Mouse (Mus musculus): ENCODE data around the gene Sccpdh. TPM values are rescaled to one million over a fixed set of nuclear protein-coding genes. Genes with fewer than 3 reads are reported as not detected.
"Not testable (repeated sequence)": the region's sequence is repeated elsewhere in the genome, so short reads cannot be mapped to it uniquely, and the experiment has no call there.

Gene Sccpdh
- total and polyA plus RNA-seq, 3 experiments, result 10.3 to 22.2 (median 18.9) TPM

DNA sequence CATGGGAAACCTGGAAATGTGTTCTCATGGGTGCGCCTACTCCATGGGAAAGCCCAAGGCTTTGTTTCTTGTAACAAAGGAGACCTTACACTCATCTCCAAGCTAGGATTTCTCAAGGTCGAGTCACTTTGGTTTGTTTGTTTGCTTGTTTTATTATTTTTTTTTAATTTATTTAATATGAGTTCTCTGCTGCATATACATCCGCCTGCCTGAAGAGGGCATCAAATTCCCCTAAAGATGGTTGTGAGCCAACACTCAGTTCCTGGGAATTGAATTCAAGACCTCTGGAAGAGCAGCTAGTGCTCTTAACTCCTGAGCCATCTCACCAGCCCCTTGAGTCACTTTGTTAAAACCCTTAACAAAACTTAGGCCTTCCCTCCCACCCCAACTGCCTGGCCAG lies 45.4 kb downstream of the Sccpdh start:
- Histone ChIP-seq H3K9me3 (replicated peaks; ENCODE audit: low read length) (peaks cover 2% of the 10 kb centered on the region), H3K79me2 (replicated peaks; ENCODE audit: control insufficient read depth, extremely low read depth, insufficient read depth, poor library complexity, severe bottlenecking) (no peaks in the 10 kb centered on the region), H3K4me2 (ENCODE audit: insufficient read depth, low read depth, poor library complexity, severe bottlenecking) (no peak overlapping the region), H3K36me3 (replicated peaks in 1 of 2; ENCODE audit: control insufficient read depth in 1 of 2, insufficient read depth in 1 of 2, low read length in 1 of 2) (no peaks in the 10 kb centered on the region), H3K4me1 (ENCODE audit: control insufficient read depth in 1 of 2, insufficient read depth in 2 of 2) (peaks cover 0 to 4% of the 10 kb centered on the region in 2 experiments; a peak in 1 of 4 replicates), H3K27ac (ENCODE audit: insufficient read depth, low read depth) (no peak overlapping the region), H3K27me3 (replicated peaks) (no peaks in the 10 kb centered on the region), H3K4me3 (replicated peaks in 1 of 3; ENCODE audit: low read depth in 2 of 3, low read length in 2 of 3, poor library complexity in 1 of 3) (no peak overlapping the region), H3K9ac (ENCODE audit: insufficient read depth, low read depth) (no peak overlapping the region)
- TF ChIP-seq USF1 (IDR thresholded peaks at IDR 0.05; ENCODE audit: low read depth, low read length) (no peak), CTCF (conservative IDR thresholded peaks at IDR 0.05 in 1 of 2, IDR thresholded peaks at IDR 0.05 in 1 of 2; ENCODE audit: low read depth in 2 of 2, low read length in 2 of 2) (peak in 1 of 2 experiments; percentile 24; a peak in 1 of 4 replicates)
- in situ Hi-C loops (cut with MboI; ENCODE audit: low pct_ligation_motif_present, low pct_unique_long_range_greater_than_20kb, low sequenced_read_pairs), result no loop called here
- DNase-seq (ENCODE audit: extremely low read depth), result no peak
- dilution Hi-C loops (cut with MboI; ENCODE audit: extremely low pct_ligation_motif_present, extremely low pct_unique_long_range_greater_than_20kb, low sequenced_read_pairs), result no loop called here

GRCm38 (mm10) chr1:179715289-179715688 lies 47.3 kb downstream of the Sccpdh start:
- H3K79me2 ChIP-seq (replicated peaks; ENCODE audit: control insufficient read depth, extremely low read depth, insufficient read depth, poor library complexity, severe bottlenecking); H3K4me2 ChIP-seq (ENCODE audit: insufficient read depth, low read depth, poor library complexity, severe bottlenecking); H3K4me1 ChIP-seq (ENCODE audit: control insufficient read depth in 1 of 2, insufficient read depth in 2 of 2); dilution Hi-C loops (cut with MboI; ENCODE audit: extremely low pct_ligation_motif_present, extremely low pct_unique_long_range_greater_than_20kb, low sequenced_read_pairs); H3K27ac ChIP-seq (ENCODE audit: insufficient read depth, low read depth); in situ Hi-C loops (cut with MboI; ENCODE audit: low pct_ligation_motif_present, low pct_unique_long_range_greater_than_20kb, low sequenced_read_pairs); DNase-seq (ENCODE audit: extremely low read depth); H3K9me3 ChIP-seq (replicated peaks; ENCODE audit: low read length); H3K4me3 ChIP-seq (replicated peaks in 1 of 3; ENCODE audit: low read depth in 2 of 3, low read length in 2 of 3, poor library complexity in 1 of 3); H3K36me3 ChIP-seq (replicated peaks in 1 of 2; ENCODE audit: control insufficient read depth in 1 of 2, insufficient read depth in 1 of 2, low read length in 1 of 2); H3K9ac ChIP-seq (ENCODE audit: insufficient read depth, low read depth); H3K27me3 ChIP-seq (replicated peaks): not testable (repeated sequence)

DNA sequence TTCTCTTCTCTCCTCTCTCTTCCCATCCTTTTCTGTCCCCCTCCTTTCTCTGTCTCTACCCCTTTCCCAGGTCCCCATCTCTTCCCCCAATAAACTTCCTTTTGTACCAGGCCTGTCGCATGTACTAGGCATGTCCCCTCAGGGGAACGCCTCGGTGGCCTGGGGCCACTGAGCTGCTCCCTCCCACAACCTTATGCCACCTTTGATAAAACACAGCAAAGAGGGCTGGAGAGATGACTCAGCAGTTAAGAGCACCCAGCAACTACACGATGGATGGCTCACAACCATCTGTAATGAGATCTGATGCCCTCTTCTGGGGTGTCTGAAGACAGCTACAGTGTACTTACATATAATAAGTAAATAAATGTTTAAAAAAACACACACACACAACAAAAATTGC lies 47.8 kb downstream of the Sccpdh start:
- Histone ChIP-seq H3K27ac (ENCODE audit: insufficient read depth, low read depth) (no peak overlapping the region), H3K4me2 (ENCODE audit: insufficient read depth, low read depth, poor library complexity, severe bottlenecking) (no peak overlapping the region), H3K9me3 (replicated peaks; ENCODE audit: low read length) (peaks cover 2% of the 10 kb centered on the region), H3K36me3 (replicated peaks in 1 of 2; ENCODE audit: control insufficient read depth in 1 of 2, insufficient read depth in 1 of 2, low read length in 1 of 2) (no peaks in the 10 kb centered on the region), H3K27me3 (replicated peaks) (no peaks in the 10 kb centered on the region), H3K79me2 (replicated peaks; ENCODE audit: control insufficient read depth, extremely low read depth, insufficient read depth, poor library complexity, severe bottlenecking) (no peaks in the 10 kb centered on the region), H3K9ac (ENCODE audit: insufficient read depth, low read depth) (no peak overlapping the region), H3K4me1 (ENCODE audit: control insufficient read depth in 1 of 2, insufficient read depth in 2 of 2) (no peaks in the 10 kb centered on the region), H3K4me3 (replicated peaks in 1 of 3; ENCODE audit: low read depth in 2 of 3, low read length in 2 of 3, poor library complexity in 1 of 3) (no peak overlapping the region)
- dilution Hi-C loops (cut with MboI; ENCODE audit: extremely low pct_ligation_motif_present, extremely low pct_unique_long_range_greater_than_20kb, low sequenced_read_pairs) (no loop called here), in situ Hi-C loops (cut with MboI; ENCODE audit: low pct_ligation_motif_present, low pct_unique_long_range_greater_than_20kb, low sequenced_read_pairs) (no loop called here)
- no peak for DNase-seq (ENCODE audit: extremely low read depth)
- TF ChIP-seq SMC3 (IDR thresholded peaks at IDR 0.05; ENCODE audit: low read depth, low read length), result no peak
- no peak for TF ChIP-seq MAZ (IDR thresholded peaks at IDR 0.05; ENCODE audit: low read depth, low read length)
- TF ChIP-seq USF2 (conservative IDR thresholded peaks at IDR 0.05; ENCODE audit: low read depth, low read length), result no peak
- TF ChIP-seq ZC3H11A (IDR thresholded peaks at IDR 0.05; ENCODE audit: low read depth, low read length), result no peak
- no peak for TF ChIP-seq NRF1 (IDR thresholded peaks at IDR 0.05; ENCODE audit: low read depth, low read length)

Measured in CH12.LX (cell line).